Mouse (Mus musculus) adrenal gland, postnatal 4 days (tissue): Measurements from ENCODE around the gene Clca3b. TPM values are rescaled to one million over a fixed set of nuclear protein-coding genes. Genes with fewer than 3 reads are reported as not detected.
A peak's percentile ranks its signal among the peaks of the same experiment; 100 is the strongest.
"Not testable (repeated sequence)": the region's sequence is repeated elsewhere in the genome, so short reads cannot be mapped to it uniquely, and the experiment has no call there.

Source experiments
- DNase-seq, 2 experiments: peaks; one replicate each; pipeline ENCODE4 v3.0.0; 2021 to 2022; ENCODE audit warnings: low spot score in 2 of 2, mixed read lengths in 2 of 2
- long read RNA-seq, 2 experiments: library from polyadenylated mRNA; stranded (forward); transcript quantifications; one replicate each; pipeline ENCODE4 v2.0.0; 2021
- total RNA-seq, 2 experiments: library from RNA; stranded (reverse); gene quantifications; 2 replicates each; pipeline ENCODE4 v1.2.3; 2021

Clca3b gene
- not detected for total RNA-seq
- long read RNA-seq, experiment 1: 0 reads
- long read RNA-seq, experiment 2: 0 reads

DNA sequence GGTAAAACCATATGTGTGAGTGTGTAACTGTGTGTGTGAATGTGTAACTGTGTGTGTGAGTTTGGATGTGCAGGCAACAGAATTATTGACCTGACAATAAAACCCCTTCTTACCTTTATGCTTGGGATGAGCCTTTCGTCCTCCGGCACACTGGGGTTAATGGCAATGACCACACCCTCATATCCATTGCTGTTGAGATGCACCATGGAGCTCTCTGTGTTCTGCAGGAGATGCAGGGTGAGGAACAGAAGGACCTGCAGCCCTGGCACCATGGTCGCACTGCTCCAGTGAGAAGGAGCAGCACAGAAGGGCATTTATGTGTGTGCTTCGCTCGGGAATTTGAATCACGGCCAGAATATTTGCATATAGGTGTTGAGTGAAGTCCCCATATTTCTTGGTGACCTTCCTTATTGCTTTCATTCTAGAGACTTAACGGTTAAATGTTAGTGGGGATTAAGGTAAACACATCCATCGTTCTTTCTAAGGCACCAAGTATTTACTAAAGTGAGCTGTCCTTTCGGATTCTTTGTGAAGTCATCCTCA, at the start of gene Clca3b:
TSS of gene Clca3b (minus strand) at position 344 of the 543 bp plus-strand sequence.
- not testable (repeated sequence) for DNase-seq

DNA sequence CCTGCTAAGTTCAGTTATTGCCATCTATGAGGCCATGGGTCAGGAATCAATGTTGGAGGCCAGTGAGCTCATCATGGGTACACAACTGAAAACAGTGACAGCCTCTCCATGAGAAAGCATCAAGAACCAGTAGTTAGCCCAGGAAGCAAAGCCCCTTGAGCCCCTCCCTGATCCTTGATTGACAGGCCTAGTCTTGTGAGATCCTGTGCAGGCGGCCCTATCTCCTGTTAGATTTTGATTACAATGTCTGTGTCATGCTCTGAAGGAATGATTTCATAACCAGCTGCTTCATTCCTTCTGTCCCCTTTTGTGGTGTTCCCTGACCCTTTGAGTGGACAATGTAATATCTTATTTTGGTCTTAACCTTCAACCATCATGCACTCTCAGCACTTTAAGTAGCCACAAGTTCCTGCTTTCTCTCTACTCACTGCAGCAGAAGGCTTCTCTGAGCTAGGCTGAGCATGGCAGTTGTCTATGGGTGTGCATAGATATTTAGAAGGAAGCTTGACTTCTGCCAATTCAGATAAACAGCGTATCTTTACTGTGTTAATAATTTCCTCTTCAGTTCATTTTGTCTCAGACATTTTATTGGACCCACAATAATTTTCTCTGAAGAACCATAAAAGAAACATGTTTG, 48.0 kb upstream of the Clca3b start:
- no peak for DNase-seq

- DNase-seq: no peak
Observed at GRCm38 (mm10) chr3:144890246-144890758, 41.1 kb upstream of the Clca3b start.

- DNase-seq: no peak
Observed at GRCm38 (mm10) chr3:144886957-144887356, 37.8 kb upstream of the Clca3b start.

GRCm38 (mm10) chr3:144872012-144872411, 22.9 kb upstream of the Clca3b start:
- not testable (repeated sequence) for DNase-seq

DNA sequence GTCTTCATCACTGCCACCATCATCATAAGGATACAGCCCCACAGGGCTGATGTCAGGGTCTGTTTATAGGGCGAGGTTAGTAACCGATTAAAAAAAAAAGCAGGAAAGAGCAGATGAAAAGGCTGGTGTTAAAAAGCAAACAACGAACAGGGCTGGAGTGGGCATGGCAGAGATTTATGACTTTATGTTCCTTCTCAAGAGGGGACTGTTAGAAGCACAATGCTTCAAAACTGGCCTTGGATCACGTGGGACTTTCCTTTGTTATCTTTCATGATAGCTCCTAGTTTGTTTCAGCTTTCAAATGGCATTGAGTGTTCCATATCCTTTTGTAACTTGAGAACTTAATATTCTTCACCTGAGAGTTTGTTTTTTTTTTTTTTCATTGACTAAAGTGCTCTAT, 427 bp upstream of the Clca3b start:
- DNase-seq: no peak

- DNase-seq: no peak
Observed at GRCm38 (mm10) chr3:144827257-144827656, 21.9 kb downstream of the Clca3b start.

GRCm38 (mm10) chr3:144825151-144825550, 24.0 kb downstream of the Clca3b start:
- peak; percentile 42 to 58 for DNase-seq

GRCm38 (mm10) chr3:144823331-144823730, 25.8 kb downstream of the Clca3b start:
- no peak for DNase-seq

DNA sequence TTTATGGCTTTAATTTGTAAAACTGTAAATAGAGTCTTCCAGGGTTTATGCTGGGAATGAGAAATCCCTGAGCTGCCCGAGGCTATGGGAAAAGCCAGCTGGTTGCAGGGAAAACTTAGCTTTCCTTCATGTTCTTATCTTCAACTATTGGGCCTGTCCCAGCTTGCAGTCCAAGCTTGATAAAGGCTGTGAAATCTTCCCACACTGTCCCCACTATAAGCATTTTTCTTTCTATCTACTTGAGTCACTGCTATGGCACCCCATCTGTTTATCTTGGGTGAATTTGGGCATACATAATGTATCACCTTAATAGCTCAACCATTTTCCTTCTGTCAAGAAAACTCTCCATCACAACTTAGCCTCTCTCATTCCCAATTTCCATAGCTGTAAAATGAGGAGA, 28.5 kb downstream of the Clca3b start:
- no peak for DNase-seq

DNA sequence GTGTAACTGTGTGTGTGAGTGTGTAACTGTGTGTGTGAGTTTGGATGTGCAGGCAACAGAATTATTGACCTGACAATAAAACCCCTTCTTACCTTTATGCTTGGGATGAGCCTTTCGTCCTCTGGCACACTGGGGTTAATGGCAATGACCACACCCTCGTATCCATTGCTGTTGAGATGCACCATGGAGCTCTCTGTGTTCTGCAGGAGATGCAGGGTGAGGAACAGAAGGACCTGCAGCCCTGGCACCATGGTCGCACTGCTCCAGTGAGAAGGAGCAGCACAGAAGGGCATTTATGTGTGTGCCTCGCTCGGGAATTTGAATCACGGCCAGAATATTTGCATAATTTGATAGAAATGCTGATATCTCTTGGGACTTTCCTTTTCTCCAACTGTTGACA, 29.9 kb downstream of the Clca3b start, which contains the start of gene Clca3a2:
TSS of gene Clca3a2 (minus strand) at position 276 of the 400 bp plus-strand sequence.
- DNase-seq: not testable (repeated sequence)

- not testable (repeated sequence) for DNase-seq
Observed at GRCm38 (mm10) chr3:144813336-144813735, 35.8 kb downstream of the Clca3b start.

DNA sequence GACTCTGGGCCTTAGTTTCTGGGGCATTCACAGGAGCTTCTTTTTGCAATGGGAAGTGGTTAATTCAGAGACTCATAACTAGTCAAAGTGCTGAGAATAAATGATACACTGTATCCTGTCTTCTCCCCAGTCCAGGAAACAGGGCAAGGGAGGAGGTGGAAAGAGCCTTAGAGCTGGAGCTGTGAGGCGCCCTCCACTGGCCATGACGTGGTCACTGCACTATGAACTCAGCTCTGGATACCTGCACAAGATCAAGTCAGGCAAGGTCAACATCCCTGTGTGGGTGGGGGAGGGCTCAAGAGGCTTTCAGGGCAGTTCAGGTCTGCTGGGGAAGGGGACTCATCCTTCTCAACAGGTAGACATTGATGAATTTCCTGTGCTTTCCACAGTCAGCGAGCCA, 37.3 kb downstream of the Clca3b start:
- no peak for DNase-seq

GRCm38 (mm10) chr3:144808153-144808925, 40.8 kb downstream of the Clca3b start:
- not testable (repeated sequence) for DNase-seq

DNA sequence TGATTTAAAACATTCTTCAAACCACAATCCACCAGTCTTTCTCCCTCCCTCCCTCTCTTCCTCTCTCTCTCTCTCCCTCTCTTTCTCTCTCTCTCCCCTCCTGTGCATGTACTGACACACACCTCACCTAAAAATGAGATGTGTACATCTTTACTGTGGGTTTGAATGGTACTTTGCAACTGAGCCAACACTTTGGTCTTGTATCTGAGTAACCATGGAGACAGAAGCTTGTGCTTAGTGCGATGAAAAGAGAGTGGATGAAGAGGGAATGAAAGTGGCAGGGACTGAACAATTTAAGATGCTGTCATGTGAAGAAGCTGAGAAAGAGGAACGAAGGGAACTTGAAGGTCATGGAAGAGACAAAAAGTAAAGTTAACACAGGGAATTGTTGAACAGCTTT, 42.5 kb downstream of the Clca3b start:
- not testable (repeated sequence) for DNase-seq

DNA sequence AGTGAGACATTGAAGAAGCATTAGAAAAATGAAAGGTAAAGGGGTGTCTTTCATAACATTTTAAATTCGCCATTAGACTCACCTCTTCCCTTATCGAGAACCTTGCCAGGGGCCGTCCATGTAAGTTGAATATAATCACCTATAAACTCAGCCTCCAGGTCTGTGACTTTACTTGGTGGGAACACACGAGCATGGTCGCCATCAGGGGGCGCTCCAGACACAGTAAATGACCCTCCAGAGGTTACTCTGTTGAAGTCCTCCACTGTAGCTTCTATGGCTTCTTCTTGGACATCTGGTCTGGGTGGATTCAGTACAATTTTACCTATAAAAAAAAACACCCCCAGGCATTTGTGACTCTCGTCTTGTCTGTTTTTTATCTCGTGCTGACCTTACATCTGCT, 47.3 kb downstream of the Clca3b start:
- DNase-seq: no peak

- DNase-seq: no peak
Observed at GRCm38 (mm10) chr3:144785181-144786148, 63.7 kb downstream of the Clca3b start.
